Mouse (Mus musculus): ENCODE data around the gene Primpol. TPM values are rescaled to one million over a fixed set of nuclear protein-coding genes. Genes with fewer than 3 reads are reported as not detected.

Primpol gene
- polyA plus RNA-seq, 1 experiment from 2014 or later: 17.6 TPM

GRCm38 (mm10) chr8:46625166-46625565, 8.2 kb upstream of the Primpol start:
- H3K9me3 ChIP-seq: no peaks in the 10 kb centered on the region
- H3K27ac ChIP-seq: no peak overlapping the region
- no peak for ATAC-seq (ENCODE audit: insufficient number of reproducible peaks, insufficient read depth, low FRiP score, low TSS enrichment)
- no peak overlapping the region for H3K4me2 ChIP-seq (replicated peaks)
- no peak overlapping the region for H3K4me3 ChIP-seq
- 50% methylated on average over 1 of the region's 1 CpGs for WGBS
- H3K4me1 ChIP-seq: peaks cover 6% of the 10 kb centered on the region; the same call in 1 of the 2 replicates
- H3K9ac ChIP-seq: no peak overlapping the region
- H3K36me3 ChIP-seq: peaks cover 4% of the 10 kb centered on the region; the same call in 1 of the 2 replicates
- H3K27me3 ChIP-seq: no peaks in the 10 kb centered on the region

- WGBS: 74% methylated on average over 9 of the region's 9 CpGs
- Histone ChIP-seq H3K27me3 (no peaks in the 10 kb centered on the region), H3K36me3 (no peaks in the 10 kb centered on the region), H3K9me3 (no peaks in the 10 kb centered on the region), H3K4me2 (replicated peaks) (no peak overlapping the region), H3K27ac (no peak overlapping the region), H3K9ac (no peak overlapping the region), H3K4me3 (no peak overlapping the region), H3K4me1 (peaks cover 17% of the 10 kb centered on the region)
- ATAC-seq (ENCODE audit: insufficient number of reproducible peaks, insufficient read depth, low FRiP score, low TSS enrichment): no peak
Observed at GRCm38 (mm10) chr8:46622446-46623270, 5.6 kb upstream of the Primpol start.

- Histone ChIP-seq H3K4me3 (peak overlapping the region; percentile 85), H3K36me3 (no peaks in the 10 kb centered on the region), H3K9ac (peak overlapping the region; percentile 94), H3K27ac (no peak overlapping the region), H3K9me3 (no peaks in the 10 kb centered on the region), H3K27me3 (no peaks in the 10 kb centered on the region), H3K4me1 (peaks cover 12% of the 10 kb centered on the region), H3K4me2 (replicated peaks) (peak overlapping the region; percentile 93)
- 4% methylated on average over 10 of the region's 10 CpGs for WGBS
- ATAC-seq (ENCODE audit: insufficient number of reproducible peaks, insufficient read depth, low FRiP score, low TSS enrichment): no peak
Observed at GRCm38 (mm10) chr8:46618639-46619320, 1.8 kb upstream of the Primpol start.

GRCm38 (mm10) chr8:46617690-46618620, 943 bp upstream of the Primpol start:
- no peaks in the 10 kb centered on the region for H3K9me3 ChIP-seq
- peaks cover 19% of the 10 kb centered on the region for H3K4me1 ChIP-seq
- H3K4me2 ChIP-seq (replicated peaks): peak overlapping the region; percentile 93
- ATAC-seq (ENCODE audit: insufficient number of reproducible peaks, insufficient read depth, low FRiP score, low TSS enrichment): peak; percentile 59
- peak overlapping the region; percentile 94 for H3K9ac ChIP-seq
- peak overlapping the region; percentile 85 for H3K4me3 ChIP-seq
- H3K27ac ChIP-seq: peak overlapping the region; percentile 94
- no peaks in the 10 kb centered on the region for H3K36me3 ChIP-seq
- under 1% methylated on average over 38 of the region's 38 CpGs for WGBS
- H3K27me3 ChIP-seq: no peaks in the 10 kb centered on the region

- no peak overlapping the region for H3K27ac ChIP-seq
- peak overlapping the region; percentile 39; the same call in 1 of the 2 replicates for H3K4me2 ChIP-seq (replicated peaks)
- no peaks in the 10 kb centered on the region for H3K27me3 ChIP-seq
- no peak overlapping the region for H3K4me3 ChIP-seq
- H3K9me3 ChIP-seq: no peaks in the 10 kb centered on the region
- H3K36me3 ChIP-seq: no peaks in the 10 kb centered on the region
- no peak overlapping the region for H3K9ac ChIP-seq
- ATAC-seq (ENCODE audit: insufficient number of reproducible peaks, insufficient read depth, low FRiP score, low TSS enrichment): no peak
- peaks cover 21% of the 10 kb centered on the region for H3K4me1 ChIP-seq
- WGBS: 81% methylated on average over 8 of the region's 8 CpGs
Observed at GRCm38 (mm10) chr8:46615936-46616335, 1.1 kb downstream of the Primpol start.

- Histone ChIP-seq H3K4me1 (peaks cover 10% of the 10 kb centered on the region; the same call in 1 of the 2 replicates), H3K27me3 (no peaks in the 10 kb centered on the region), H3K27ac (peak overlapping the region; percentile 78), H3K36me3 (0 out of 2 replicates have a peak, but pooled peaks cover 3% of the 10 kb centered on the region), H3K4me2 (replicated peaks) (0 out of 2 replicates have a peak overlapping the region, but pooled peaks have one; percentile 9), H3K9ac (no peak overlapping the region), H3K4me3 (no peak overlapping the region), H3K9me3 (no peaks in the 10 kb centered on the region)
- WGBS: 9% methylated on average over 4 of the region's 4 CpGs
- ATAC-seq (ENCODE audit: insufficient number of reproducible peaks, insufficient read depth, low FRiP score, low TSS enrichment): 0 out of 2 replicates have a peak, but pooled peaks have one; percentile 22
Observed at GRCm38 (mm10) chr8:46613377-46613776, 3.6 kb downstream of the Primpol start.

GRCm38 (mm10) chr8:46612913-46613312, 4.1 kb downstream of the Primpol start:
- H3K4me1 ChIP-seq: peaks cover 10% of the 10 kb centered on the region; the same call in 1 of the 2 replicates
- WGBS: 32% methylated on average over 4 of the region's 4 CpGs
- H3K9ac ChIP-seq: no peak overlapping the region
- no peaks in the 10 kb centered on the region for H3K9me3 ChIP-seq
- ATAC-seq (ENCODE audit: insufficient number of reproducible peaks, insufficient read depth, low FRiP score, low TSS enrichment): 0 out of 2 replicates have a peak, but pooled peaks have one; percentile 25
- 0 out of 2 replicates have a peak overlapping the region, but pooled peaks have one; percentile 9 for H3K4me2 ChIP-seq (replicated peaks)
- H3K4me3 ChIP-seq: no peak overlapping the region
- 0 out of 2 replicates have a peak, but pooled peaks cover 3% of the 10 kb centered on the region for H3K36me3 ChIP-seq
- peak overlapping the region; percentile 78; the same call in 1 of the 2 replicates for H3K27ac ChIP-seq
- no peaks in the 10 kb centered on the region for H3K27me3 ChIP-seq

- Histone ChIP-seq H3K4me2 (replicated peaks) (no peak overlapping the region), H3K4me3 (no peak overlapping the region), H3K27me3 (no peaks in the 10 kb centered on the region), H3K9me3 (no peaks in the 10 kb centered on the region), H3K9ac (no peak overlapping the region), H3K36me3 (0 out of 2 replicates have a peak, but pooled peaks cover 7% of the 10 kb centered on the region), H3K27ac (no peak overlapping the region), H3K4me1 (peaks cover 10% of the 10 kb centered on the region; the same call in 1 of the 2 replicates)
- WGBS: 87% methylated on average over 8 of the region's 8 CpGs
- no peak for ATAC-seq (ENCODE audit: insufficient number of reproducible peaks, insufficient read depth, low FRiP score, low TSS enrichment)
Observed at GRCm38 (mm10) chr8:46611557-46611956, 5.5 kb downstream of the Primpol start.

- WGBS: 66% methylated on average over 1 of the region's 1 CpGs
- no peak for ATAC-seq (ENCODE audit: insufficient number of reproducible peaks, insufficient read depth, low FRiP score, low TSS enrichment)
Observed at GRCm38 (mm10) chr8:46606930-46607329, 10.1 kb downstream of the Primpol start.

GRCm38 (mm10) chr8:46603587-46603986, 13.4 kb downstream of the Primpol start:
- 0 out of 2 replicates have a peak, but pooled peaks have one; percentile 56 for ATAC-seq (ENCODE audit: insufficient number of reproducible peaks, insufficient read depth, low FRiP score, low TSS enrichment)
- peaks cover 9% of the 10 kb centered on the region; the same call in 1 of the 2 replicates for H3K36me3 ChIP-seq
- H3K27me3 ChIP-seq: peaks cover 2% of the 10 kb centered on the region; the same call in 1 of the 2 replicates
- H3K4me2 ChIP-seq (replicated peaks): no peak overlapping the region
- no peak overlapping the region for H3K4me3 ChIP-seq
- no peaks in the 10 kb centered on the region for H3K9me3 ChIP-seq
- H3K9ac ChIP-seq: no peak overlapping the region
- no peak overlapping the region for H3K27ac ChIP-seq
- WGBS: 36% methylated on average over 5 of the region's 5 CpGs
- H3K4me1 ChIP-seq: peaks cover 9% of the 10 kb centered on the region; the same call in 1 of the 2 replicates

More at GRCm38 (mm10) chr8:46606930-46607329, 10.1 kb downstream of the Primpol start:
- peaks cover 13% of the 10 kb centered on the region; the same call in 1 of the 2 replicates for H3K36me3 ChIP-seq
- peaks cover 2% of the 10 kb centered on the region; the same call in 1 of the 2 replicates for H3K27me3 ChIP-seq
- 0 out of 2 replicates have a peak, but pooled peaks cover 2% of the 10 kb centered on the region for H3K4me1 ChIP-seq
- no peak overlapping the region for H3K4me2 ChIP-seq (replicated peaks)
- H3K9ac ChIP-seq: no peak overlapping the region
- no peaks in the 10 kb centered on the region for H3K9me3 ChIP-seq
- no peak overlapping the region for H3K27ac ChIP-seq
- no peak overlapping the region for H3K4me3 ChIP-seq

Measured in embryonic facial prominence, embryonic 12.5 days (tissue).